Mouse (Mus musculus) spleen, adult 2 months (tissue): Measurements from ENCODE around the gene Taldo1.

ENCODE experiments used
- CTCF ChIP-seq: fragments of 200-500 bp; IDR thresholded peaks from 2 replicates; pipeline ENCODE4 v1.5.1; 2011; ENCODE audit warnings: mild to moderate bottlenecking, inconsistent platforms; ENCODE audit not compliant: insufficient read depth, insufficient read length, insufficient replicate concordance; ENCODE audit errors: extremely low read depth
- POLR2A ChIP-seq: fragments of 200-500 bp; IDR thresholded peaks from 2 replicates; pipeline ENCODE4 v1.6.1; 2011; ENCODE audit warnings: low read depth, low read length, inconsistent platforms

DNA sequence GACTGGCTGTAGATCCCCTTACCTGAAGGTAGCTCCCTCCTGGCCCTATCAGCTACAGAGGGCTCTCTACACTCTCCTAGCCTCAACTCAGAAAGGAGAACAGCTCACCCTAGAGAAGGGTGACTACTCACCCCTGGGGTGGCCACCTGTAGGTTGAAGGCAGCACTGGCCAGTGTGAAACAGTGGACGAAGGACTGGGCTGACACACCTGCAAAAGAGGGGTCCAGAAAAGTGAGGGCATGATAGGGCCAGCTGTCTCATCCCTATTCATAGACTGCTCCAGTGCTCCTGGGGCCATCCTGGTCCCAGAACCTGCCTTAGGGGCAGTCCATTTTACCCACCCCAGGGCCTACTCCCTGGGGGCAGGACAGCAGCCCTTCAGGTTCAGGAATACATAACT, 19.7 kb downstream of the Taldo1 start:
- TF ChIP-seq CTCF (no peak), POLR2A (no peak)
